Mouse (Mus musculus) lung, adult 2 months (tissue): ENCODE data around the gene Arl6ip5.

Source experiments
- CTCF ChIP-seq: fragments of 200-500 bp; IDR thresholded peaks from 2 replicates; pipeline ENCODE4 v1.5.1; 2011; ENCODE audit warnings: mild to moderate bottlenecking, low read length, control low read depth; ENCODE audit not compliant: insufficient read depth
- POLR2A ChIP-seq: fragments of 200-500 bp; IDR thresholded peaks from 2 replicates; pipeline ENCODE4 v1.6.1; 2011; ENCODE audit warnings: low read depth, mild to moderate bottlenecking, control low read depth, low read length, borderline replicate concordance; ENCODE audit errors: extremely low read depth

DNA sequence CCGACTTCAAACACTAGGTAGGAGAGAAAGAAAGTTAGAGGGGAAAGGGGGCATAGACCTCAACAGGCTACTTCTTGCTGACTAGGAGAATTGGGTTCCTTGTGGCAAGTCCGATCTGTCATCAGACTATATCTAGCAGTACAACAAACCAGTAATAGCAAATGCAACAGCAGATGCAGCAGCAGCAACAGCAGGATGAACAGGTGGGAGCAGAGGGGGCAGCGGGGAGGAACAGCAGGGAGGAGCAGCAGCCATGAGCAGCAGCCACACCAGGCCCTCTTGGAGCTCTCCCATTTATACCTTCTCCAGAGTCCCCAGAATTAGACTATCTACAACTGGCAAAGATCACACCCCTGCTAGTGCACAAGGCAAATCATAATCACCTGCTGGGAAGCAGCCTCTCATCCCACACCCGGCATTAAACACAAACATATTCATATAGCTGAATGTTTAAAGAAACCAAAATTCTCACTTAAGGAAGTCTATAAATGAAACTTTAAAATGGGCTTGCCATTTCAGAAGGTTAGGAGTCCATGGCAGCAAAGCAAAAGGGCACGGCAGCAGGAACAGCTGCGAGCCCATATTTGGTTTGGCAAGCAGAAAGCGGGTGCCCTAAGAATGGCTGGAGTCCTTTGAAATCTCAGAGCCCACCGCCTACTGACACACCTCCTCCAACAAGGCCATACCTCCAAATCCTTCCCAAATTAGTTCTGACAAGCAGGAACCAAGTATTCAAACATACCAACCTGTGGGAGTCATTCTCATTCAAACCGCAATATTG, 16.8 kb downstream of the Arl6ip5 start:
- TF ChIP-seq POLR2A (no peak), CTCF (no peak)
